Mouse (Mus musculus) gastrocnemius, postnatal 4 days (tissue): Measurements from ENCODE around the gene Hmx1. TPM values are rescaled to one million over a fixed set of nuclear protein-coding genes. Genes with fewer than 3 reads are reported as not detected.

ENCODE experiments used
- total RNA-seq, 2 experiments: library from RNA; stranded (reverse); gene quantifications; 2 replicates each; pipeline ENCODE4 v1.2.3; 2021

Gene Hmx1
- total RNA-seq, 2 experiments from 2014 or later, result not detected

Other genes with a start within 250 kb of the Hmx1 start
- gene Adra2c, start 110.8 kb upstream of the Hmx1 start, total RNA-seq, result under 1 TPM; 0.10 to 0.20 TPM
- gene Cpz, start 136.6 kb downstream of the Hmx1 start, total RNA-seq, result 10 to 100 TPM in 1 of 2 experiments, 1 to 10 TPM in 1; 9.6 to 13.8 TPM
- 1 to 10 TPM; 4.2 to 4.9 TPM for gene Trmt44, start 186.0 kb downstream of the Hmx1 start, total RNA-seq
- gene Acox3, start 193.9 kb downstream of the Hmx1 start, total RNA-seq, result 10 to 100 TPM; 13.1 to 17.0 TPM